Mouse (Mus musculus) thymus, adult 2 months (tissue): ENCODE measurements around the gene Grin2b.

Source experiments
- CTCF ChIP-seq: fragments of 200-500 bp; IDR thresholded peaks from 2 replicates; pipeline ENCODE4 v1.5.1; 2012; ENCODE audit warnings: mild to moderate bottlenecking, control low read depth, low read length, moderate library complexity, borderline replicate concordance; ENCODE audit not compliant: control insufficient read depth, poor library complexity, insufficient read depth; ENCODE audit errors: extremely low read depth
- POLR2A ChIP-seq: fragments of 200-500 bp; IDR thresholded peaks from 2 replicates; pipeline ENCODE4 v1.6.1; 2012; ENCODE audit warnings: mild to moderate bottlenecking, low read length, control low read depth, moderate library complexity; ENCODE audit not compliant: control insufficient read depth, poor library complexity, insufficient read depth; ENCODE audit errors: extremely low read depth

DNA sequence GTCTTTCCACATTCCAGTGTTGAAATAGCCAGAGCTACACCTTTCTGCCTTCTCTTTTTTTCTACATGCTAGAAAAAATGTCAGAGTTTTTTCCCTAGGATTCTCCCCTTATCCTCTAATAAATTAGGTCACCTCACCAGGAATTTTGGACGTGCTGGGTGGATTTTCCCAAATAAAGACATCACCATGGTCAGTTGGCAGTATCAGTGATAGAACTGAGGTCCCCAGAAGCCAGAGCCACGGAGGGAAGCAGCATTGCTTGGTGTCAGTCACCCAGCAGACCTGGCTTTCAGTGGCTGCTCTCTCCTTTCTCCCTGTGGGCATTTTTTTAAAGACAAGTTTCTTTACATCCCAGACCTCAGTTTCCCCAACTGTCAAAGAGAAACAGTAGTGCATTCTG lies 68.1 kb downstream of the Grin2b start:
- TF ChIP-seq CTCF = no peak
- TF ChIP-seq POLR2A = no peak
